Mouse (Mus musculus) C2C12 (cell line): Measurements from ENCODE around the gene Mall.

Experiments
- CEBPB ChIP-seq: IDR thresholded peaks from one replicate; pipeline ENCODE4 v1.6.1; 2011; ENCODE audit warnings: low read depth, mild to moderate bottlenecking, control low read depth, moderate library complexity
- CTCF ChIP-seq: IDR thresholded peaks from one replicate; pipeline ENCODE4 v1.5.1; 2011; ENCODE audit not compliant: control insufficient read depth, insufficient read depth, insufficient read length
- FOSL1 ChIP-seq: IDR thresholded peaks from one replicate; pipeline ENCODE4 v1.8.0; 2011; ENCODE audit warnings: mild to moderate bottlenecking, low read length; ENCODE audit not compliant: poor library complexity, insufficient read depth, severe bottlenecking
- MAX ChIP-seq: IDR thresholded peaks from one replicate; pipeline ENCODE4 v1.6.1; 2011; ENCODE audit warnings: mild to moderate bottlenecking, control low read depth
- MYOD1 ChIP-seq: IDR thresholded peaks from one replicate; pipeline ENCODE4 v1.6.1; 2011; ENCODE audit warnings: low read depth; ENCODE audit not compliant: control insufficient read depth, insufficient read length
- MYOG ChIP-seq: IDR thresholded peaks from one replicate; pipeline ENCODE4 v1.6.1; 2011; ENCODE audit not compliant: control insufficient read depth, insufficient read length; ENCODE audit errors: extremely low read depth
- USF1 ChIP-seq: IDR thresholded peaks from one replicate; pipeline ENCODE4 v1.6.1; 2011; ENCODE audit warnings: low read depth, mild to moderate bottlenecking, control low read depth, moderate library complexity

DNA sequence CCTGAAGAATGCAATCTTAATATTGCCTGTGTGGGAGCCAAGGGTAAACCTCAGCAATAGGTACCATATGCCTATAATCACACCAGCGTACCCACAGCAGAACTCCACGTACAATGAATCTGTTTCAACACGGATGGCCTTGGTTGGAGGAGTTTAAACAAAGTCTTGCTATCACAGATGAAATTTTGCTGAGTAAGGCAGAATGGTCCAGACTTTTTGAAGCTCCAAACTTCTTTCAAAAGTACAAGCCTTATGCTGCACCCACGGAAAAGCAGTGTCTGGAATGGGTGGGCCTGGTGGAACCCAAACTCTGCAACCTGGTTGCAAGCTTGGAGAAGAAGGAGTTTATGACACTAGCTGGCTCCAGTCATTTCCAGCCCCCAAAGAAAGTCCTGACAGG lies 40.5 kb downstream of the Mall start:
- TF ChIP-seq CTCF: no peak
- TF ChIP-seq USF1: no peak
- no peak for TF ChIP-seq MYOD1
- TF ChIP-seq MAX: no peak
- TF ChIP-seq MYOG: no peak
- no peak for TF ChIP-seq FOSL1
- TF ChIP-seq CEBPB: no peak
